Mouse (Mus musculus): ENCODE measurements around the gene Prkaca.
A peak's percentile ranks its signal among the peaks of the same experiment; 100 is the strongest.
"Not testable (repeated sequence)": the region's sequence is repeated elsewhere in the genome, so short reads cannot be mapped to it uniquely, and the experiment has no call there.

Prkaca gene

DNA sequence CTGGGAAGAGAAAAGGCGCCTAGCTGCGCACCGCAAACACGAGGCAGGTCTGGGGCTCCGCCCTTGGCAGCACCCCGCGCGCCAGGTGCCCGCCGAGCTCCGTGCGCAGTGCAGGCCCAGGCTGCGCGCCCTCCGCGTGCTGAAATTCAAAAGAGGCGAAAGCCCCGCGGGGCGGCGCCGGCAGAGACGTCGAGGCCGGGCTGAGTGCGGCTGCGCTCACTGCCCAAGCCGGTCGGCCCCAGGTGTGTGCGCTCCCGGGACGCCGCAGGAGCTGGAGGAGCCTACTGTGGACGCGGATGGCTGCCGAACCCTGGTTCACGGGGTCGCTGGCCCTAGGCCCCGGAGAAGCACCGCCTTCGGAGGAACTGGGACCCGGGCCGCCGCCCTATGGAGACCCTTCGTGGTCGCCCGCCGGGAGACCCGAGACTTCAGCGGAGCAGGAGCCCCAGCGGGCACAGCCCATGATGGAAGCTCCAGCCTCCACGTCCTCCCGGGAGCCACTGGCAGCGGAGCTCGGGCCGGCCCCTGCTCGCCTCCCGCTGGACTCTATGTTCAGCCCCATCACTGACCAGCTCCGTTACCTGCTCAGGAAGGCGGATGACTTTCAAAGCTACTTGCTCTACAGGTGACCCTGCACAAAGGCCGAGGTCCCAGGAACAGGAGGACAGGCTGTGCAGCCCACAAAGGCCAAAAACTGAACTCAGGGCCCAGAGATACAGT lies 28.6 kb downstream of the Prkaca start, which contains the start of gene 1700067K01Rik:
TSS of gene 1700067K01Rik (plus strand) at position 222 of the 720 bp plus-strand sequence.
- peak; percentile 41 for DNase-seq (ENCODE audit: extremely low spot score, low spot score)

- no peak for DNase-seq (ENCODE audit: extremely low spot score, low spot score)
Observed at GRCm38 (mm10) chr8:84002957-84003611, 30.3 kb downstream of the Prkaca start.

DNA sequence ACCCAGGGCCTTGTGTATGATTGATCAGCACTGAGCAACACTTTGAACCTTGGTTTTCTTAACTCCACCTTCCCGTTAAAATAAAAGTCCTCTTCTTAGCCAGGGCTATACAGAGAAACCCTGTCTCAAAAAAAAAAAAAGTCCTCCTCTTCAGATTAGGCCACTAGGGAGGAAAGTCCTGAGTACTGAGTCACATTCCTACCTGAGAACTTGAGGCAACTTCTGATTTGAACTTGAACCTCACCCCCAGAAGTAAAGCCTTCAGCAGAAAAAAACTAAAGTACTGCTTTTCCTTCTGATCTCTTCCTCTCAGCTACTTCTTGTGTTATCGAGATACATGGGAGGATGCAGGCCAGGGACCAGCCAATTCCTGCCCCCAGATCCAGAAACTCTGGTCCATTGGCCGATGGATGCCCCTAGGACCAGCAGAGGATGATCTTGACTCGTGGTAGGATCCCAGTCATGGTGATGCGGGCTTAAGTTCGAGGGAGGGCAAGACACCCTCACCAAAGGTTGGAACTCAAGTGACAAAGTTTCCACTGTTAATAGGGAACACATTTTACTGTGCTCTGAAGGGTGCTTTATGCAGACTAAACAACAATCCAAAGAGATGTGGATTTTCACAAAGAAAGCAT lies 30.9 kb downstream of the Prkaca start:
- DNase-seq (ENCODE audit: extremely low spot score, low spot score): no peak

DNA sequence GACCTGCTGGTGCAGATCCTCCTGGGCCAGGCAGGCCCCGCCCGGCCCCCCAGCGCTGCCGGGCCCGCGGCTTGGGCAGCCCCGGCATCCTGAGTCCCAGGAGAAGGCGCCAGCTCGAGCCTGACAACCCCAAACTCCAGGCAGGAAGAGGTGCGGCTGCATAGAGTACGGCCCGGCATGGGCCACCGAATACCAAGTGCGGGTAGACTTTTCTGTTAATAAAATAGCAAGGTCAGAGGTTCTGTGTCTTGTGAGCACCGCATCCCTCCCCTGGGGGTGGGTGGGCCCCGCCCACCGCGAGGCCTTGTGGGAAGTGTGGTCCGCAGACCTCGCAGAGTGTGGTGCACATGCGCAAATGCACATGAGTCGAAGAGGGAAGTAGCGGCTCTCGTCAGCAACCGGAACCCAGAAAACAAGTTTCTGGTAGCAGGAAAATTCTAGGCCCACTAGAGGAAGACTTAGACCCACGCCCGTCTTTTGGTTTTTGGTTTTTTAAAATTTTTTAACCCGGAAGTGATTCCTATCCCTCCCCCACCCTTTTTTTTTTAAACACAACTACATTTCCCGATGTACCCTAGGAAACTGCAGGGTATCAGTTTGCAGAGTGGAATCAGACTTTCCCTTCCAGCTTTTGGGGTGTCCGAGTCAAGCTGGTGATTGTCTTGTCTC lies 31.9 kb downstream of the Prkaca start:
- peak; percentile 91 for DNase-seq (ENCODE audit: extremely low spot score, low spot score)

GRCm38 (mm10) chr8:84005502-84005901 lies 32.7 kb downstream of the Prkaca start:
- DNase-seq (ENCODE audit: extremely low spot score, low spot score): not testable (repeated sequence)

GRCm38 (mm10) chr8:84008362-84008761 lies 35.6 kb downstream of the Prkaca start:
- DNase-seq (ENCODE audit: extremely low spot score, low spot score): no peak

DNA sequence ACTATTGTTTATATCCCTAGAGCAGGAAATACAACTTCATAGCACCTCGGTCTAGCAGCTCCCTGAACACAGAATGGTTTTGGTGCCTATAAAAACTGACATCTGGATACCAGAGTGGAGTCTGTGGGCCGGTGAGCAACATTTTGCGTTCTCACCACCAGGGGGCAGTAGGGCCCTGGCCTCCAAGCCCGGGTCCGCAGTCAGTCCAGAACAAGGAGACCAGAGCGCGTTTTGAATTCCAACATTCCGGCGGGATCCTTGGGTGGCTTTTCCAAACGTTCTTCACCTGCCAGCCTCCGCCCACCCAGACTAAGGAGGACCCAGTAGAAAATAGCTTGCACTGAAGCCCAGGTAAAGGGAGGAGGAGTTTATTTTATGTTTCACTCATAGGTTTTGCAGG lies 37.1 kb downstream of the Prkaca start:
- DNase-seq (ENCODE audit: extremely low spot score, low spot score): peak; percentile 89

DNA sequence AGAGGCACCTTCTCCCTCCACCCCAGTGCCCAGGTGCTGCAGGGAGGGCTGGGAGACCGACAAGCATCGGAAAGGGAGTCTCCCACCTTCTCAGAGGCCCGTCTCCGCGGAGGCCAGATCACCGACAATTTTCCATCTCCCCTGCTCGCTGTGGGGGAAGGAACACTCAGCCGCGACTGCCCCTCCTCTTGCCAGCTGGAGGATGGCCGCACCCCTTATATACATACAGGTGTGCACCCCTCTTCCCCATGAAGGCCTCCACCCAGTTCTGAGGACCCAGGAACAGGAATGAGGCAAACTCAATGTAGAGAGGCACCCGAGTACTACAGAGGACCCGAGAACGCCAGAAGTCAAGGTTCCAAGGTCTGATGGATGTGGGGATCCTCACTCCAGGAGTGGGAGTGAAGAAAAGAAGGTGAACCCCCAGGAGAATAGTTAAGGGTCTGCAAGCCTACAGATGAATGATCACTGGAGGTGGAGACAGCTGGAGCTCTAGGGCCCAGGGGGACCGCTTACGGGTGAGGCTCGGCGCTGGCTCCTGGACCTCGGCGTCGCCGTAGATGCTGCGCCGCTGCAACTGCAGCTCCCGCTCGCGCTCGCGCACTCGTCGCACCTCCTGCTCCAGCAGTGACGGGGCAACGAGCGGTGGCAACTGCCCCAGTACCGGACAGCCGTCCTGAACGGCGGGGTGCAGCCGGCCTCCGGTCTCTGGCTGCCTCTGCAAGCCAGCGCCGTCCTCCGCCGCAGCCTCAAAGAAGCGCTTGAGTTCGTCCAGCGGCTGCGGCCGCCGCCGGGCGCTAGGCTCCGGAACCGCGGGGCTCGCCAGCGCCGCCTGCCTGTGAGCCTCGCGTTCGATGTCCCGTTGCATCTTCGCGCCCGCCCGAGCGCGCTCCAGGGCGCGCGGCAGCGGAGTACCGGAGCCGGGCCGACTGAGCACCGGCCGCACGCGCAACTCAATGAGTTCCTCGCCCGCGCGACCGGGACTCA lies 38.1 kb downstream of the Prkaca start:
- peak; percentile 87 for DNase-seq (ENCODE audit: extremely low spot score, low spot score)

- DNase-seq (ENCODE audit: extremely low spot score, low spot score): no peak
Observed at GRCm38 (mm10) chr8:84011705-84012498, 39.1 kb downstream of the Prkaca start, which contains the start of gene 2210011C24Rik. Gene 2210011C24Rik (minus strand): TSS chr8:84012171.

- no peak for DNase-seq (ENCODE audit: extremely low spot score, low spot score)
Observed at GRCm38 (mm10) chr8:84012499-84013165, 39.8 kb downstream of the Prkaca start.

DNA sequence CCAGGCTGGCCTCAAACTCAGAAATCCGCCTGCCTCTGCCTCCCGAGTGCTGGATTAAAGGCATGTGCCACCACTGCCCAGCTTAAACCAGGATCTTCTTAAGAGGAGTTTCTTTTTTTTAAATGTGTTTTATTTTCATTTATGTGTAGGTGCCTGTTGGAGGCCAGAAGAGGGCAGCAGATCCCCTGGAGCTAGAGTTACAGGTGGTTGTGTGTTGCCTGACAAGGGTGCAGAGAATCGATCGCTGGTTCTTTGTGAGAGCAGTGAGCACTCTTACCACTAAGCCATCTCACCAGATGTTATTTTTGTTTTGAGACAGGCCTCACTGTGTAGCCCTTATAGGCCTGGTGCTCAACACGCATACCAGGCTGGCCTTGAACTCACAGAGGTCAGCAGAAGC lies 43.0 kb downstream of the Prkaca start:
- no peak for DNase-seq (ENCODE audit: extremely low spot score, low spot score)

GRCm38 (mm10) chr8:84019738-84020137 lies 46.9 kb downstream of the Prkaca start:
- DNase-seq (ENCODE audit: extremely low spot score, low spot score): no peak

DNA sequence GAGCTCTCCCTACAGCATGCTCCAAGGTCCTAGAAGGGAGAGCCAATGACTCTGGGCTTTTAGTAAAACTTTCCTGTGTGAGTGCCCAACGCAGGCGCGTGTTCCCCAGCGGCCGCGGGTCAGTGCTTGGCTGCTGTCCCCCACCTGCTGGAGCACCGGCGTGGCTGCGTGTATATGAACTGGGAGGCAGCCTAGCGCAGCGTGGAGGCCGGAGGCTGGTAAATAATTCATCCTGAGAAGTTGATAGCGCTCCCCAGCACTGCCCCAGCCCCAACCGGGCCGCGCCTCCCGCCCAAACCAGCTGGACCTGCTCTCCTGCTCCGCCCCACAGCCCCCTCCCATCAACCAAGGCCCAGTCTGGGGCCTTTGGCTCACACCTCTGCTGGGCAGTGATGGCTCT lies 48.3 kb downstream of the Prkaca start, which contains the start of gene Palm3:
TSS of gene Palm3 (plus strand) at position 376 of the 400 bp plus-strand sequence.
- DNase-seq (ENCODE audit: extremely low spot score, low spot score): no peak

- no peak for DNase-seq (ENCODE audit: extremely low spot score, low spot score)
Observed at GRCm38 (mm10) chr8:84021569-84021968, 48.8 kb downstream of the Prkaca start.

DNA sequence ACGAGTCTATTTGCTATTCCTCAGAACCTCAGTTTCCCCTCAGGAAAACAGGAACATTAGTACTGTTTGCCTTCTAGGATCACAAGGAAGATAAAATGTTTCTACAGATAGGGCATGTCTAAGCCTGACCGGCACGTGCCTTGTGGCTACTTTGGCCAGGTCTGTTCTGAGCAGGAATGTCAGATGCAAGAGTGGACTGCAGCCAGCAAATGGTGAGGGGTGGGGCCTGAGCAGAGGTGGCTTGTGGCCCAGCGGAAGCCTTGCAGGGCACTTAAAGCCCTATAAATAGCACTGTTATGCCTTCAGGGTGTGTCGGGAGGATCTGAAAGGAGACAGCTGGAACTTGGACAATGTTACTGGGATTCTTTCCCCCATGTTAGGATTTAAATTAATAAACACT lies 50.3 kb downstream of the Prkaca start:
- no peak for DNase-seq (ENCODE audit: extremely low spot score, low spot score)

- DNase-seq (ENCODE audit: extremely low spot score, low spot score): no peak
Observed at GRCm38 (mm10) chr8:84023631-84024030, 50.8 kb downstream of the Prkaca start.

DNA sequence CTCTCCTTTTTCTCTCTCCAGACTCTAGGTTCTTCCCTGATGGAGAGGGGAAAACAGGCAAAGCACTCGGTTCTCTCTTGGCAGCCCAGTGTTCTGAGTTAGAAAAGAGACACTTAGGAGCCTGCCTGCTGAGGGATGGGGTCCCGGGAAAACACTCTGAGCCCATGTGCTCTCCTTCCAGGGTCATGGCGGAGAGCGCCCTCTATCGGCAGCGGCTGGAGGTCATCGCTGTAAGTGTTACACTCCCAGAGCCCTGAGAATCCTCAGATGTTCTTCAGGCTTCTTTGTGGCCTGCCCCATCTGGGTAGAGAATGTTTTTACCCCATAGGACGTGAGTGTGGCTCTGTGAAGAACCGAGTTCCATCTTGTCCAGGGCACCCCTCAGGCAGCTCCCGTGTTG lies 51.4 kb downstream of the Prkaca start:
- DNase-seq (ENCODE audit: extremely low spot score, low spot score): peak; percentile 70

- peak; percentile 69 for DNase-seq (ENCODE audit: extremely low spot score, low spot score)
Observed at GRCm38 (mm10) chr8:84025863-84026262, 53.1 kb downstream of the Prkaca start.

- DNase-seq (ENCODE audit: extremely low spot score, low spot score): no peak
Observed at GRCm38 (mm10) chr8:84027449-84027848, 54.7 kb downstream of the Prkaca start.
